Mouse (Mus musculus) left cerebral cortex, adult 9 months (tissue): ENCODE results near the gene Etaa1.
"Not testable (repeated sequence)": the region's sequence is repeated elsewhere in the genome, so short reads cannot be mapped to it uniquely, and the experiment has no call there.

Source experiments
- DNase-seq, 2 experiments: peaks; one replicate each; pipeline ENCODE4 v3.0.0; 2022; ENCODE audit warnings: low spot score in 2 of 2

The Etaa1 gene

DNA sequence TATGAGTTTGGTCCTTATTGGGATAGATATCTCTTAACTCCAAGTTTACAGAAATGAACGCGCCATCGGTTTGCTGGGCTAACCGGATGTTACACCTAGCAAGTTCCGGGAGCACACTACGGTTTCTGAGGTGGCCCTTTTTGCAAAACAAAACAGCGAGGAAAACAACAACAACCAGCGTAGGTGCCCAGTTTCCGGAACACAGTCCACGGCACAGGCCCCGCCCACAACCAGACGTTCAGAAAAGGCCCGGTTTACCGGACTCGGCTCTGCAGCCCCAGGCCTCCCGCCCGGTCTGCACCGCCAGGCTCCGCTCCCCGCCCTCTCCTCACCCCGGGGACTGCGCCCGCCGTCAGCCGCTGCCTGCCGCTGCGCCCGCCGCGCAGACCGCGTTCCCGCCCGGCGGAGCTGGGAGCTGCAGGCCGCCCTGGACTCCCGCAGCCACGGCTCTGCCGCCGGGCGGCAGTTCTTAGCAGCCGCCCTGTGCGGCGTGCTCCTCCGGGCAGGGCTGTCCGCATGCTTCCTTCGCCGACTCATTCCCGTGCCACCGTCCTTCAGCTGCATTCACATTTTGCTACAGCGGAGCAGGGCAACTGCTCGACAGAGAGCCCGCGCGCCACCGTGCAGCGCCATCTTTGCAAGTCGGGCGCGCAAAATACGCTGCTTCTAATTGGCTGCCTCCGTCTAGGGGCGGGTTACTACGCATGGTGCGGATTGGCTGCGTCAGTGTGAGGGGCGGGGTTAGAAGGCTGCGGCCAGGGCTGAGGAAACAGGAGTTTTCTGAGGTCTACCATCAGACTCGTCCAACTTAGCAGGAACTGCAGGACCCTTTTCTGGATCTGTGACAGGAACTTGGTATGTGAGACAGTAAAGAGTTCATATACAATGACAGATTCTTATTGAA is at the start of gene Etaa1:
TSS of gene Etaa1 (minus strand) at position 645 of the 904 bp plus-strand sequence.
- peak; percentile 75 to 95 for DNase-seq

DNA sequence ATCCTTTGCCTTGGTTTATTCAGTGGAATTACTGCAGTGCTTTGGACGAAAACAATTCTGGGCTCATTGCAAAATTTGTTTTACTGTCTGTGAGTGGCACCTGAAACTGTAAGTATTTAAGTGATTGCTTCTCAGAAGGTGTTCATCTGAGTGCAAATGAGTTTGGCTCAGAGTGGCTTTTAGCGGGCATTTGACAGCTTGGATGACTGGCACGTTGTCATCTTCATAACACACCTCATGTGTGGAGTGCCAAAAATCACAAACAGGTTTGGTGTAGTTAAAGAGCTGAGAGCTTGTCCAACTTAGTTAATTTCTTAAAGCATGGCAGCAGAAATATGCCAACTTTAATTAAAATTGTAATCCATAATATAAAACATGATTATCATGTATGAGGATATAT is 40.5 kb upstream of the Etaa1 start:
- no peak for DNase-seq

DNA sequence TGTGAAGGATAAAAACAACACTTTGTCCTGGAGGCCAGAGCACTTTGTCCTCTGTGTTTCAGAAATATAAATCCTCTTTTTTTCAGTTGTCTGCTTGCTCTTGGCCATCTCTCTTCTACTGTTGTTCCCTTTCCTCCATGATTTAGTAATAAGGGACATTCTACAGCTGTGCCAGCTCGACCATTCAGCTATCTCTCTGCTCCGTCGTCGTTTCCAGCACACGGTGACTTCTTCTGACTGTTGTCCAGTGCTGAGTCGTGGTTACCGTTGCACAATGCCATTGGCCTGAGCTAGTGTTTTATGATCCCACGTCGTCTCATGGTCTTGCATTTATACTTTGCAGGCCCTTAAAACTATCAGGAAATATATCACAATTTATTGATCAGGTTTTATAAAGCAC is 38.6 kb upstream of the Etaa1 start:
- no peak for DNase-seq

- no peak for DNase-seq
Observed at GRCm38 (mm10) chr11:17983331-17983730, 29.7 kb upstream of the Etaa1 start.

- no peak for DNase-seq
Observed at GRCm38 (mm10) chr11:17981246-17981645, 27.6 kb upstream of the Etaa1 start.

DNA sequence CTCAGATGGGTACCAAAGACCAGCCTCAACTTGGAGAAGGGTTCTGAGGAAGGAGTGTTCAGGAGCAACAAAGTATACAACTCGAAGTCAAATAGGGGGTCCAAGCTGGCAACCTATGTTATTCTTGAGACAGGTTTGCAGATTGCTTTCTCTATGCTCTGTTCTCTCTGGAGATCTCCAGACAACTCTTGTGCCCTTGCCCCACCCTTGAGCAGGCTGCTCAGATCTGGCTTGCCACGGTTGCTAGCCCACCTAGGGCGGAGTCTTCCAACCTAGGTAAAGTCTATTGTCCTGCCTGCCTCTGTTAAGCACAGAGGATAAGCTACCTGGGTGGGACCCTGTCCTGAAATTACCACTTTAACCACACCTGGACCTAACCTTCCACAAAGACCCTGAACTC is 21.9 kb upstream of the Etaa1 start:
- no peak for DNase-seq

DNA sequence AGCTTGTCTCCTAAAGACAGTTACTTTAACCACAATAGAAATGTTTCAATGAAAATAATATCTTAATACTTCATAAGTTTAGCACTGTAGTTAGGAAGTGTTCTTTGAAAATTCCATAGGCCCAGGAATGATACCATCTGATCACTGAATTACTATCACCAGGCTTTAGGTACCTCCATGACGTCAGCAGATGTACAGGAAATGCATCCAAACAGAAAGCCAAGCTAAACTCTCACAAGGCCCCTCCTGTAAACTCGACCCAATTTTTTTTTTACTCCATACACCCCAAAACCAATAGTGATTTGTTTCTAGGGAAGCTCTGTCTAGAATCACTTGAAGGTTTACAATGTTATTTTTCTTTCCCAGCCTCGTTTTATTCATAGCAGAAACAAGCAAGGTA is 884 bp downstream of the Etaa1 start:
- DNase-seq = no peak

- peak; percentile 19 to 58 for DNase-seq
Observed at GRCm38 (mm10) chr11:17951336-17951735, 2.3 kb downstream of the Etaa1 start.

DNA sequence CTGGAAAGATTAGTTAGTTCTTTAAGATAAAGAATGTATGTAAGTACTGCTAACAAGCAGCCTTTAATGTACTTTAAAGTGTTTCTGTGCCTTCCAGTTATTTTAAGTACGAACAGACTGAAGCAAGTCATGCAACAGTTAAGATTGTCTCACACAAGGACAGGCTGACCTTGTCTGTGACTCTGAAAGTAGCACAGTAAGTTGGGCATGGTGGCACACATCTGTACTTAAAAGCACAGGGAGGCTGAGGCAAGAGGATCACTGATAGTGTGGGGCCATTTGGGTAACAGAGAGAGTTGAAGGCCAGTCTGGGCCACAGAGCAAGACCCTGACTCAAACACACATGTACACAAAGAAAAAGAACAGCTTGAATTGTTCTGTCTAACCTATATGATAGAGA is 14.5 kb downstream of the Etaa1 start:
- no peak for DNase-seq

GRCm38 (mm10) chr11:17937931-17938330 is 15.7 kb downstream of the Etaa1 start:
- no peak for DNase-seq

DNA sequence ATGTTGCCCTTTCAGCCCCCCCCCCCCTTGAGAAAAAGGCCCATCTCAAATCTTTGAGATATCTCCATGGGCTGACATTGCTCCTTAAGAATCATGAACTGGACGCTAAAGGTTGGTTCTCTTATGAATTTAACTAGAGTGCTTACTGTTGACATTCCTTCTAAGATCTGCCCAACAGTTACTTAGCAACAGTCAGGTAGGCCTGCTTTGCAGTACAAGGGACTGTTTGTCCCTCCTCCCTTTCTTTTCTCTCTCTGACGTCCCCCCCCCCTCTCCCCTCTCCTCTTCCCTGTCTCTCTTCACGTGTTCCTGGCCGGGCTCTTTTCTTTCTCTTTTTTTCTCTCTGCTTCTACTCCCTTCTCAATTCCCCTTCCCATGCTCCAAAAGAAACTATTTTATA is 35.8 kb downstream of the Etaa1 start:
- no peak for DNase-seq

- DNase-seq = no peak
Observed at GRCm38 (mm10) chr11:17917101-17917500, 36.6 kb downstream of the Etaa1 start.

GRCm38 (mm10) chr11:17916486-17916885 is 37.2 kb downstream of the Etaa1 start:
- no peak for DNase-seq

DNA sequence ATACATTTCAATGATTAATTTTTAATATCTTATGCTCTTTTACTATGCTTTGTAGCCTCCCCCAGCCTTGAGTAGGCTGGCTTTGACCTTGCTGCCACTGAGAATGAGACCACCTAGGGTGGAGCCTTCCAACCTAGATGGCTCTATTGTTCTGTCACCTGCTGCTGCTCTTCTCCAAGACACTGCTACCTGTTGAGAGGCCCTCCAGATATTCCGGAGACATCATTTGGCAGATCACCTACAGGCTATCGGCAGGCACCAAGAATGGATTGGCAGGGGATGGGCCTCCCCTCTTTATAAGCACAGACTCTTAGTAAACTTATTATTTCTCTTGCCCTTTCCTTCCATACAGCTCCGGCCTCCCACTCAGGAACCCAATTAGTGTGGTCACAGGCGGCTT is 52.7 kb downstream of the Etaa1 start:
- not testable (repeated sequence) for DNase-seq
